Mouse (Mus musculus) mesoderm, embryonic 11.5 days (tissue): ENCODE measurements around the gene Rab40c.

Experiments used
- DNase-seq: peaks from one replicate; pipeline ENCODE4 v3.0.0-alpha.2; 2012; ENCODE audit warnings: low read depth, low spot score

The Rab40c gene

DNA sequence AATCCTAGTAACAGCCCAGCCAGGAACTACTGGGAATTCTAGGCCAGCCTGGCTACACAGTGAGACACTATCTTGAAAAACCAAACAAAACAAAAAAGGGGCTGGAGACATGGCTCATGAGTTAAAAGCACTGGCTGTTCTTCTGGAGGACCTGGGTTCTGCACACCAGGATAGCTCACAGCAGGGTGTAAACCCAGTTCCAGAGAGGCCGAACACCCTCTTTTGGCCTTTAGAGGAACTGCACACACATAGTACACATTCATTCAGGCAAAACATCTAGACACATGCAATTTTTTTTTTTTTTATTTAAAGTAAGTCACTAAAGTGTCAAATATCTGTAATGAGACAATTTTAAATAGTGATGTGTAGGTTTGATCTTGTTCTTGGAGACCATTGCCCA is 19.3 kb downstream of the Rab40c start:
- DNase-seq = no peak

DNA sequence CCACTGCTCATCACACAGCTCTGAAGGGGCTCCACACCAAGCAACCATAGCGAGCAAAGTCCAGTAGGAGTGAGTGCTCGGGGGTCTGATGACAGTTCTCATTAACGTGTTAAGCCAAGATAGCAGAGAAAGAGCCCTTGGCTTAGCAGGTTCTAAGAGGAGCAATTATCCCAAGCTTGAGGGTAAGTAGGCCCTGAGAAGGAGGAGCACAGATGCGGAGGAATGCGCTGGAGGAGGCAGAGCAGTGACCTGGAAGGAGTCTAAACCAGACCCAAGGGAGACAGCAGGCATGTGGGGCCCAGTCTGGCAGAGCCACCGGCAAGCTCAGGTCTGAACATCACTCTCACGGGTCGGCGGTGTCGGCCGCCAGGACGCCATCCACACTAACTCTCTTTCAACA is 23.6 kb downstream of the Rab40c start:
- no peak for DNase-seq

DNA sequence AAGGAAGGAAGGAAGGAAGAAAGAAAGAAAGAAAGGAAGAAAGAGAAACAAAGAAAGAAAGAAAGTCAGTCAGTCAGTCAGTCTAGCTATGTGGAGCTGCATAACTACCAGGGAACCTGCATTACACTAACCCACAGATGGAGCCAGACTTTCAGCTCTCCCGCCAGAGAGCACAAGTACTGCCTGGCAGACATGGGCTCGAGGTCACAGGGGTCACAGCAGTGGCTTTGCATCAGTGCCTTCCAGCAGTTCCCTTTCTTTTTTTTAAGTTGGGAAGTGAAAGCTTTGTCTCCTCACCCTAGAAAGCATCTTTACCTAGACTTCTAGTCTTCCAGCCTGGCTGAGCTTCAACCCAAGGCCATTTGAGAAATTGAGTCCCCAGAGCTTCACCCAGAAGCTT is 24.1 kb downstream of the Rab40c start:
- DNase-seq = no peak

DNA sequence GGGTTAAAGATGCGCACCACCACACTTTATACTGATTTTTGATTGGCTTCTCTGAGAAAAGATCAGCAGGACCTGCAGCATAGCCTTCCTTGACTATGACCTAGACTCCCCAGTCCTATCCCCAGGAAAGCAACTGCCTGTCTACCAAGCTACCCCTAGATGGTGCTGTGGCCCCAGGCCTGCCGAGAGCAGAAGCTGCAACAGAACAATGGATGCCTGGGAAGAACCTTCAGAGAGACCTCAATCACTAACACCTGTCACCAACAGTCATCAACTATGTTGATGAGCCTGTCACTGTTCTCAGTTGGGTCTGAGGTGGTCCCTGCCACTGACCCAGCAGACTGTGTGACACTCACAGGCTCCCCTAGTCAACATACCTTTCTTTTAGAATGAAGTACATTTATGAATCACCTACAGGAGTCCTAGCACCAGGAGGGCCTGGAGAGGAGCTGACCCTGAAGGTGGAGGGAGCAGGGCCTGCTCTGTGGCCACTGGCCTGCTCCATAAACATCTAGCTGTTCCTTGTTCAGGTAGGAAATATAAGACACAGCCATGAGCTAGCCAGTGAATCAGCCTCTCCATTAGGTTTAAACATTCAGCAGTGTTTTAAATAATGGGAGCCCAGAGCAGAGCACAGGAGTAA is 25.4 kb downstream of the Rab40c start:
- DNase-seq = peak; percentile 79

DNA sequence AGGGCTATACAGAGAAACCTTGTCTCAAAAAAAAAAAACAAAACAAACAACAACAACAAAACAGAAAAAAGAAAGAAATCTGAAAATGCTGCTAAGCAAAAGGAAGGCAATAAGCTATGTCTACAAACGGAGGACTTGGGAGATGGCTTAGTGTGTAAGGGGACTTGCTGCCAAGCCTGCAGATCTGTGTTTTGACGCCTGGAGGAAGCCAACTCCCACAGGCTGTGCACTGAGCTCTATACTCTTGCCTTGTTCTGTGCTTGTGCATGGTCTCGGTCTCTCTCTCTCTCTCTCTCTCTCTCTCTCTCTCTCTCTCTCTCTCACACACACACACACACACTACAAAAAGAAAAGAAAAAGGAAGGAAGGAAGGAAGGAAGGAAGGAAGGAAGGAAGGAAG is 30.7 kb downstream of the Rab40c start:
- no peak for DNase-seq

DNA sequence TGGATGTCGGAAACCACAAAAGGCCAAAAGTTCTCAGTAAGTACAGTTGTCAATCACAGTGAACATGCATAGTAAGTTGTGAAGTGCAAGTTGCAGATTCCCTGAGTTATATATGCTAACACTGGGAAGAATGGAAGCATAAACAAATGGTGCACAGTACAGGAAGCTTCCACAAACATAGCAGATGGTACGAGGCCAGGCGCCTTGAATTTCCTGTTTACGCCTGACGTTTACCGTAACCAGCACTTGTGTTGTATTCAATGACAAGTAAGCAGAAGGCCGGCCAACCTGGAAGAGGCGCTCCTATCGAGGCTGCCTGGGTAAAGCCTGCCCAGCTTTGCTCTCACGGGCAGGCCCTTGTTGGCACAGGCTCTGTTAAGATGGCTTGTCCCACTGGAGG is 32.1 kb downstream of the Rab40c start:
- no peak for DNase-seq

DNA sequence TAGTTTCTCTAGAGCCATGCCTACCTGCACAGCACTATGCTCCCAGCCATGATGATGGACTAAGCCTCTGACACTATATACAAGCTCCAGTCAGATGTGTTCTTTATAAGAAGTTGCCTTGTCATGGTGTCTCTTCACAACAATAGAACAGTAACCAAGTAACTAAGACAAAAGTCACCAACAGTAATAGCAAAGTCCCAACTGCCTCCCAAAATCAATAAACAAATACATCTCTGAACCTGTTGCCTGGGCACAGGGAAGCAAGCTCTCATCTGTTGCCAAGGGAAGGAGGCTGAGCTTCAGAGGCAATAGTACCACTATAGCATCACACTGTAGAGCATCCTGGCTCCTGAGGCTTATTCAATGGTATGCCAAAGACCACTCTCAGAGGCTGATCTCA is 32.7 kb downstream of the Rab40c start:
- DNase-seq = no peak

DNA sequence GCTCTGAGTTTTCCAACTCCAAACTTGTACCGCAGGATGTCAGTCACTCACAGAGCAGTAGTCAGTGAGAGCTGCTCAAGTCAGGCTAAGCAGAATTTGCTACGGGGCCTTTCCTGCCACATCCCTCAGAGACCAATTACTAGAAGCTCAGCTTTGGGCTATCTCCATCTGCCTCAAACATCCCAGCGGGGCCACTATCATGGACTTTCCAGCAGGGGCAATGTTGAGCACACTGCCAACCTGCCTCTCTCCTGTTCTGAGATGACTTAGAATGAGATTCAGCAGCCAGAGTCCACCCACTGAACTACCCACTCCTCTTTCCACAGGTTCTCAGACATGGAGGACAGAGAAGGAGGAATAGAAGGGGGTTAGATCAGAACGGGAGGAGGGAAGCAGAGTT is 33.9 kb downstream of the Rab40c start:
- DNase-seq = no peak

DNA sequence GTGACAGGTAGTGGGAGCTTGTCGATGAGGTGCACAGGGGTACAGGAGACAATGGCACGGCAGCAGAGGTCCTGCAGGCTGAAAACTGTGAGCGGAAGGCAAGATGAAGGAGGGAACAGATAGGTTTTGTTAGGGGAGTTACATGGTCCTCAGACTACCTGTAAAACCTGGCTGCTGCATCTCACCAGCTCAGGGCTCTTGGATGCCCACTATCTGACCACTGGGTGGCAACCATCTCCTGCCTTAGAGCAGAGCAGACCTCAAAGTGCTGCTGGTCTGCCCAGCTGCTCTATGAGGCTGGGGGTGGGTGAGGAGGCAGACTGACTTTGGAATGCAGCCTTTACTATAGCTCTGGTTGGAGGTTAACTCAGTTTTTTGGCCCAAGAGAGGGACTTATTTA is 35.7 kb downstream of the Rab40c start:
- DNase-seq = no peak

DNA sequence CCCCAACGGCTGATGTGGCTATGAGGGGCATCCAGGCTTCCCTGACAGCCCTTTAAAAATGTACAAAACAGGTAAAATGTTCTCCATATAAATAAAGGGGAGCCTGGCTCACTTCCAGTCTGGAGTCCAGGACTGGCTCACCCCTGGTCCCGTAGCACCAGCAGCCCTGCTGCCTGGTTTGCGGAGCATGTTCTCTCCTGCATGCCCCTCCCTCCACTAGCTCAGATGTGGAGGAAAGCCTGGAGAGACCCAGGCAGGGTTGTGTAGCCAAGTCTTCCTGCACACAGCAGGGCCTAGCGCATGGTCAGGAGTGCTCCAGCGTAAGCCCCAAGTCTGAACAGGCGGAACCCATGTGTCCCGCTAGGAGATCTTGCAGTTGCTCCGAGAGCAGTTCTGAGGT is 36.3 kb downstream of the Rab40c start:
- no peak for DNase-seq

DNA sequence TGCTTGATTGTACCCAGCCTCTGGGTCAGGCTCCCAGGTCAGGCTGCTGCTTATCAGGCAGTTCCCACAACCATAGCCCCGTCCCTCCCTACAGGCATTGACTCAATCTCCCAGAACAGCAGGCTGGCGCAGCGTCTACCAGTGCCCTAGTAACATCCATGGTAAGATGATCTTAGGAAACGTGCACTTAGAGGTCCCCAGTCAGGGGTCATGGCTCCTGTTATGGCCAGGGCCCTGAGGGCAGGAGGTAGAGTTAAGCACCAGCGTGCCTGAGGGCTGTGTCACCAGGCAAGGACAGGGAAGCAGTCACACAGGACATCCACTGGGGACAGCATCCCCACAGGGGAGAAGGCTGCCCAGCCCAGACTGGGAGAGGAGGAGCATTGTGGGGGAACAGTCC is 37.2 kb downstream of the Rab40c start:
- no peak for DNase-seq

DNA sequence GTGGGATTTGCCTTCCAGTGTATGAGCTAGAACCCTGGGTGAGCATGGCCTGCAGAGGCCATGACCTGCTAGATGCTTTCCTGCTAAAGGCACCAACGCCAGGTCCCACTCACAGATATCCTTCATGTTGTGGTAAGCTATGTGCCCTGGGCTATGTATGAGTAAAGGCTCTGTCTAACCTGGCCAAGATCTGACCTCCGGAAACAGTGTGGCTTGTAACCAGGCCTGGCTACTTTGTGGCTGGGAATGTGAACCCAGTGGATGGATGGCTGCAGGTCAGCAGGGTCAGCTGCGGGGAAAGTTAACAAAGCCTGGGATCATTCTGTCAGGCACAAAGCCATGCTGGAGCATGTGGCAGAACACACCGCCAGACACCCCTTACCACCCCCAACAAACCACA is 37.8 kb downstream of the Rab40c start:
- DNase-seq = no peak

DNA sequence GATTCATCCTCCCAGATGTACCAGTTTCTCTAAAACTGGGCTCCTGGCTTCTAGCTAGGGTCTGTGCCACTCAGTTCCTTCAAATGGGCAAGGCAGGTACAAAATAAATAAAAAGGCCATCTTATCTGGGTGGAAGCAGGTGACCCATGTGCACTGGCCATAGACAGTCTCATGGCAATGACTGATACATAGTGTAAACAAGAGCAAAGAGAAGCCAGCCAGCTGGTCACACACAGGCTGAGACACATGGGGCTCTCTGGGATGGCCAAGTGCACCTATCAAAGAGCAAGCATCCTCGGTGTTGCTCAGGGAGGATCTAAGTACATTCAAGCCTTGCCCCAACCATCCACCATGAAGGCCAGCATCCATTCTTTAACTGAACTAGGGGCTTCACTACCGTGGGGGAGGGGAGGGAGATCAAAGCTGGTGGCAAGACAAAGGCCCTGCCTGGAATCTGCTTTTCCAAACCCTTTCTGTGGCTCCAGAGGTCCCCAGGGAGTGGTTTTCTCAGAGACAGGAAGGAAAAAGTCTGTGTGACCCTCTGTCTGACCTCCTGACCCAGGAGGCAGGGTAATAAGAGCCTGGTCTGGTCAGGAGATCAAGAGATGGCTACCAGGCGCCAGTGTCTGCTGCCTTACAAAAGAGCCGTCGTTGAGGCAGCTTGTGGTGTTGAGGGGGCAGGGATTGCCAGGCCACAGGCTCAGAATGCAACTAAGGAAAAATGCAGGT is 38.5 kb downstream of the Rab40c start:
- peak; percentile 82 for DNase-seq

DNA sequence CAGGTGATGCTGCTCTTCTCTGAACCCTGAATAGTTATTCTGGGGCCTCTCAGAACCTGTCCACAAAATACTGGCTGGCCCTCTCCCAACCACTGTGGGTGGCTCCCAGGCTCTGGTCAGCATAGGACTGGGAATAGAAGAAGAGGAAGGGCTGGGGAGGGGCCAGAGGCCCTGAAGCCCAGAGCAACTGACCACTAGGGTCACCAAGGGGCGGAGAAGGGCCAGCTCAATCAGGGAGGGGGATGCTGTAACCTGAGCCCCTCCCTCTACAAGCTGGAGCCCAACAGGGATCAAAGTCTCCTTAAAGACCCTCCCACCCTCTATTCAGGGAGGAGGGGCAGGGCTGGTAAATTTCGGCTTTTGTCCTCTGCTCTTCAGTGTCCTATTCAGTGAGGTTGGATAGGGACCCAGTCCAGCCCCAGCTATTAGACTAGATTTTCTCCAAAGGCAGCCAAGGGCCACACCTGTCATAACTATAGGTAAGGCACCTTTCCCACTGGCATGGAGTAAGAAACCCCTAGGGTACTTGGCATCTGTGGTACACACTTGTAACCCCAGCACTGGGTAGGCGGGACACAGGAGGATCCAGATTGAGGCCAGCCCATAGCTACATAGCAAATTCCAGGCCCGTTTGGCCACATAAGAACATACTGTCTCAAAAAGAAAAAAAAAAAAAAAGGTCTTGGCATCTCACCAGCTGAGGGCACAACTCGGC is 39.2 kb downstream of the Rab40c start, which contains the start of gene Wfikkn1:
Gene Wfikkn1 (minus strand): TSS at position 663 of the 715 bp plus-strand sequence.
- no peak for DNase-seq

DNA sequence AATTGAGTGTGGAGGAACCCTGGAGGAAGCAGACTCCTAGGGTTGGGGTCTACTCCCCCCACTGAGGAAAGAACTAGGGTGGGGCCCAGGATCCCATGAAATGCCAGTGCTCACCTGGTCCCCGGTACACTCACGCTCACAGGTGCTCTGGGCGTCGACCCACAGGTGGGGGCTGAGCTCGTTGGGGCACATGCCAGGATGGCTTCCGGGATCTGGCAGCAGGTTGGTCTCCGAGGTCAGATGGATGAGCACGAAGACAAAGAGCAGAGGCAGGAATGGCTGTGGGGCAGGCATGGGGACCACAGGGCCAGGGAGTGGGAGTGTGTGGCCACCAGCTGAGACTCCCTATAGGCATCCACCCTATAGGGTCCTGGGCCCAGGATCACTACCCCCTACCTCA is 39.8 kb downstream of the Rab40c start:
- DNase-seq = no peak

DNA sequence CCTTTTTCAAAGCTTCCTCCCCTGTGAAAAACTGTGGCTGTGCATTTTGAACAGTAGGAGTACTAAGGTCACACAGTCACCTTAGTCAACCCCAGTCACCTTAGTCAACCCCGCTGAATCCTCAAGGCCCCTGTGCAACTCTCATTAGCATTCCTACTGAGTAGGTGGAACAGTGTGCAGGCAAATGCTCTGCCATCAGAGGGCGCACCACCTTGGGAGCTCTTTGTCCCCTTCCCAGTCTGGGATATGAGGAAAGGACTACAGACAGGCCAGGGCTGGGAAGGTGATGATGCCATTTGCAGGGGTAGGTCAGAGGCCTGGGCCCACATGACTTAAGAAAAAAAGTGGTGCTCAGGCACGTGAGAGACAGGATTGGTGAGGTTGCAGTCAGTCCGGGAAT is 40.3 kb downstream of the Rab40c start:
- no peak for DNase-seq

DNA sequence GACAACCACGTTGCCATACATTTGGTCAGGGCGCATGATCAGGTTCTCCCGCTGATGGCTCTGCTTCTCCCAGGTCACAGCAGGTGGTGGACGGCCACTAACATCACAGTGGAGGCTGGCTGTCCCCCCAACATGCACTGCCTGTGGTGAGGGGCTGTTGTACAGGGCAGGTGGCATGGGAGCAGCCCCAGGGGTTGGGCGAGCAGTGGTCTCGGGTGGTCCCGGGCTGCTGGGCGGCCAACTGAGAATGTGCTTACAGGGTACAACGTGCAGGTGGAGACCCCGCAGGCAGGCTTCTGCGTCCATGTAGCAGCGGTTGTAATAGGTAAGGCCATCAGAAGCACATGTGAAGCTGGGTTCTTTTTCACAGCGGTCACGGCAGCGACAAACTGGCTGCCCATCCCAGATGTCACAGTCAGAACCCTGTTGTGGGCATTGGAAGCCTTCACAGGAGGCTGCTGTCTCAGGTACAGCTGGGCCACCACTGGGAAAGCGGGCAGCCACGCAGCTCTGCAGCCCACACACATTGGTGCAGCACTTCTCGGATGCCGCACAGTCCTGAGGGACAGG is 40.8 kb downstream of the Rab40c start:
- DNase-seq = no peak

DNA sequence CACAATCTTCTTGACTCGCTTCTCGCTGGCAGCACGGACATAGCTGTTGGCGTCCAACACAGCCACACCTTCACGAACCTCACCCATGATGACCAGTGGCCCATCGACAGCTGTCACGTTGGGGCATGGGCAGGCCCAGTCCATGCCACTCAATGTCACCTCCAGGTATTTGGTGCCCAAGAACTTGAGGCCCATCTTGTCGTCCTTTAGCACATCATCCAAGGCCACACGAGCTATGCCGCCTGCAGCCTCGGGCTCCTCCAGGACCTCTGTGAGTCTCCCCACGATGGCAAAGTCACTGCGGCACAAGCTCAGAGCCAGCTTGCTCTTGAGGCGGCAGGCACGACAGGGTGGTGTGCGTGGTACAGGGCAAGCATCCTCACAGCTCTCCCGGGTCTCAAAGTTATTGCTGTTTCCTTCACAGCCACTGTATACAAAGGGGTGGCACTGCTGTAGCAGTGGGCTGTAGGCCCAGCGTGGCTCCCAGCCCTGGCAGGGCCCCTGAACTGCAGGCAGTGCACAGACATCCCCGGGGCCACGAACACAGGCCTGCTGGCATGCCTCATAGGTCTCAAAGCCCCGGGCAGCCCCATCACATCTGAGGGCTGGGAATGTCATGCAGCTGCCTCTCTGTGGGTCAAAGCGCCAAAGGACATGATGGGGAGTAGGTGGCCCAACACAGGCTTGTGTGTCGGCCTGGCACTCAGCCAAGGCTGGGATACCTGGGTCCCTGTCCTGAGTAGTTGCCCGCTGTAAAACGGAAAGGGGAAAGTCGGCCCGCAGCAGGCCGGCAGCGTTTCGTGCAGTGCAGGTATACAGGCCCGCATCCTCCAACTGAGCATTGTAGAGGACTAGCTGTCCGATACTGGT is 41.6 kb downstream of the Rab40c start:
- no peak for DNase-seq

DNA sequence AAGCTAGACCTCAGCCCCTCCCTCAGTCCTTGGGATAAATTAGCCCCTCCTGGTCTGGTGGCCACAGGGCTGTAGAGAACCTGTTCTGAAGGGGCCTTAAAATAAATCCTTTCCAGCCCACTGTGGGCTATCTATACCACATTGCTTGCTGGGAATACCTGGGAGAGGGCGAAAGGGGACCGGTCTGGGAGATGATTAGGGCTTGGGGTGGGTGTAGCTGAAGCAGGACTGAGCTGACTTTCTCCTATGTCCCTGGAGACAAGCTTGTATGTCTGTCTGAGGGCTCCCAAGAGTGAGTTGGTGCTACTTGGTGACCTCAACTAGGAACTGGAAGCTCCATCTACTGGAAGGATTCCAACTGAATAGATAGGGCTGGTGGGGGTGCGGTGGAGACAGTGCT is 42.5 kb downstream of the Rab40c start:
- DNase-seq = no peak

DNA sequence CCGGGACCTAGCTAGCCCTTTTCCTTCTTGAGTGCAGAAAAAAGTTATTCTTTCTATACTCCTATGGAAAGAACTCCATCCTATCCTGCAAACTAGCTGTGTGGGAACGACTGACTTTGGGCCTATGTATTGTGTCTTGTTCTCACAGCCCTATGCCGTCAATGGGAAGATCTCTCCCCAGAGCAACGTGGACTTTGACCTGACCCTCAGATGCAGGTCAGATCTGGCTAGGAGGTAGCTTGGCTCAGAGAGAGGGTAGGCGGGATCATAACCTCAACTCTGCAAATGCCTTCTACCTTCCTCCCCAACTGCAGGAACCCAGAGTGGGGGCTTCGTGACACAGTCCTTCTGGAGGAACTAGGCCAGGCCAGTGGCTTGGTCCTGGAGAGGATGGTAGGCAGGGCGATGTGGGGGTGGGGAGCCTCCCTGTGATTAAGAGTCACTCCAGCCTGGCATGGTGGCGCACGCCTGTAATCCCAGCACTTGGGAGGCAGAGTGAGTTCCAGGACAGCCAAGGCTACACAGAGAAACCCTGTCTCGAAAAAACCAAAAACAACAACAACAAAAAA is 43.1 kb downstream of the Rab40c start:
- DNase-seq = no peak
